Mouse (Mus musculus) urinary bladder, postnatal 25 days (tissue): ENCODE measurements around the gene Galnt4.
"Not testable (repeated sequence)": the region's sequence is repeated elsewhere in the genome, so short reads cannot be mapped to it uniquely, and the experiment has no call there.

Experiments
- DNase-seq: peaks from one replicate; pipeline ENCODE4 v3.0.0; 2022; ENCODE audit warnings: low spot score

The Galnt4 gene

GRCm38 (mm10) chr10:99157697-99158096 lies 49.7 kb downstream of the Galnt4 start:
- not testable (repeated sequence) for DNase-seq

GRCm38 (mm10) chr10:99161987-99162582 lies 54.1 kb downstream of the Galnt4 start:
- no peak for DNase-seq
